Mouse (Mus musculus): ENCODE measurements around the gene Chic2.

The Chic2 gene

GRCm38 (mm10) chr5:75067125-75067756, 22.7 kb upstream of the Chic2 start:
- no peak for DNase-seq (ENCODE audit: extremely low read depth, low read depth, low spot score)

DNA sequence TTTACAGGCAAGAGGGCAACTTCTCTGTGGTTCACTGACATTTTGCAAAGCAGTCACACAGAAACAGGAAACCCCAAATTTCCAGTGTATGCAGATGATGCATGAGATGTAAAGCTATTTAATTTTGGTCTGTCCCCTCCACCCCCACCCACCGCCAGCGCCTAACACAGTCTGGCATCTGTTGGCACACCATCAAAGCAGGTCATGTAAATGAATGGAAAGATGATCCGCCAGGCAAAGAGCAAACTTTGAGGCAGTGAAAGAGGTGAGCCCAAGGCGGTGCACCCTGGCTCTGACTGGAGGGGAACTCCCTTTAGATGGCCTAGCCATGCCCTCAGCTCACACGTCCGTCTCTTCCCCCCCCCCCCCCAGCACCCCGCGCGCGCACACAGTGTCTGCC, 22.1 kb upstream of the Chic2 start:
- DNase-seq (ENCODE audit: extremely low read depth, low read depth, low spot score), result no peak

GRCm38 (mm10) chr5:75063177-75063576, 18.6 kb upstream of the Chic2 start:
- DNase-seq (ENCODE audit: extremely low read depth, low read depth, low spot score), result peak; percentile 28

- DNase-seq (ENCODE audit: extremely low read depth, low read depth, low spot score), result no peak
Observed at GRCm38 (mm10) chr5:75051109-75051508, 6.5 kb upstream of the Chic2 start.

- DNase-seq (ENCODE audit: extremely low read depth, low read depth, low spot score), result no peak
Observed at GRCm38 (mm10) chr5:75046681-75047321, 2.2 kb upstream of the Chic2 start.

DNA sequence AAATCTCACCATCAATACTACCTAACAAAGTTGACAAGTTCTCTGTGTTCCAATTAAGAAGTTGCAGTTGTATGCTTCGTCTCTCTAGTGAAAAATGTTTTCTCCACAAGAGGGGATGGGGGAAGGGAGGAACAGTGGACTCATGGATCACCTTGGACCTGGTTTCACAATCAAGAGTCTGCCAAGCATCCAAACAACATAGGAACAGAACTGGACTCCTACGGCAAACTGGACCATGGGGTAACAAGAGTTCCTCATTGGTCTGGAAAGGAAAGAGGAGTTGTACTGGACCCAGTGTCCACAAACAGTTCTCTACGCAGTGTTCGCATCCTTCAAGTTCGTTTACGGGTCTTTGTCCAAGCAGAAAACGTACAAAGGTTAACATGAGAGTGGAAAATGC, 797 bp upstream of the Chic2 start:
- DNase-seq (ENCODE audit: extremely low read depth, low read depth, low spot score), result no peak

GRCm38 (mm10) chr5:75043621-75044301, 813 bp downstream of the Chic2 start:
- DNase-seq (ENCODE audit: extremely low read depth, low read depth, low spot score), result no peak

- no peak for DNase-seq (ENCODE audit: extremely low read depth, low read depth, low spot score)
Observed at GRCm38 (mm10) chr5:75043011-75043445, 1.5 kb downstream of the Chic2 start.

DNA sequence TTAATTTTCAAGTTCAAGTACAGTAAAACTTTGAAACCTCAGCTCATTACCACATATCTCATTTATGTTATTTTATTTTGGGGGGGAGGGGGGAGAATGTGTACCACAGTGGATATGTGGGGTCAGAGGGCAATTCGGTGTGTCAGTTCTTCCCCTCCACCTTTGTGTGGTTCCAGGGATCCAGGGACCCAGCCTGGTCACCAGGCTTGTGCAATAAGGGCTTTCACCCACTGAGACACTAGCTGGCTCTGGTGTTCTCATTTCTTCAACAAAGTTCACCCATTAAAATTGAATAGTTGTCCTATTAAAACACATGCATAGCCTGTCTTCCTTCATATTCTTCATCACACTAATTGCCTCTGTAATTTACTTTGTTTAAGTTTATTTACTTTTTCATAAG, 5.3 kb downstream of the Chic2 start:
- DNase-seq (ENCODE audit: extremely low read depth, low read depth, low spot score), result no peak

- DNase-seq (ENCODE audit: extremely low read depth, low read depth, low spot score), result no peak
Observed at GRCm38 (mm10) chr5:75035475-75035874, 9.1 kb downstream of the Chic2 start.

- DNase-seq (ENCODE audit: extremely low read depth, low read depth, low spot score), result no peak
Observed at GRCm38 (mm10) chr5:75014768-75015167, 29.8 kb downstream of the Chic2 start.

DNA sequence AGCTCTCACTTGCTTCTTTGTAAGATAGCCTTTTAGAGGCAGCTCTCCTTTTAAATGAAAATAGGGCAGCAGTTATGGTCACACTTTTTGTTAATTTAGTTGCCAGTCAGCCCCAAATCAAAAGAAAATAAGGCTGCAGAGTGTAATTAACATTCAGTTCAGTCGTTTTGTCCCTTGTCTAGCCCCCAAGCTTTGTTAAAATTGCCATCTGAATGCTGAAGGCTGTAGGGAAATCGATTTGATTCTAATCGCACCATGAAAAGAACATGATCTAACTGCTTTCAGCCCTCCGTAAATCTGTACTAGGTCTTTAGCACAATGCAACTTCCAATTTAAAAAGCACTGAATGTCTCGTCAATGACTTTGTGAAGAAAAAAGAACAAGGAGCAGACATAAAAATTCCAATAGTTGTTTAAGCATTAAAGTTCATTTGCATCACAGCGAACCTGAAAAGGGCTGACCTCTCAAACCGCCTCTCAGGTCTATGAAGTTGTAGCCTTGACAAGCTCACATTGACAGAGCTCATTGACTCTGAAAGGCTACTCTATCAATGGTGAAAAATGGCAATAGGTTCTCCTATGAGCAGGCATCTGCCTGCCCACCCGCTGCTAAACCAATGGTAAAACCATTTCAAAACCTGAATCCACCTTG, 31.7 kb downstream of the Chic2 start:
- DNase-seq (ENCODE audit: extremely low read depth, low read depth, low spot score), result no peak

- DNase-seq (ENCODE audit: extremely low read depth, low read depth, low spot score), result no peak
Observed at GRCm38 (mm10) chr5:75011985-75012738, 32.4 kb downstream of the Chic2 start.

- no peak for DNase-seq (ENCODE audit: extremely low read depth, low read depth, low spot score)
Observed at GRCm38 (mm10) chr5:75004755-75005154, 39.8 kb downstream of the Chic2 start.

DNA sequence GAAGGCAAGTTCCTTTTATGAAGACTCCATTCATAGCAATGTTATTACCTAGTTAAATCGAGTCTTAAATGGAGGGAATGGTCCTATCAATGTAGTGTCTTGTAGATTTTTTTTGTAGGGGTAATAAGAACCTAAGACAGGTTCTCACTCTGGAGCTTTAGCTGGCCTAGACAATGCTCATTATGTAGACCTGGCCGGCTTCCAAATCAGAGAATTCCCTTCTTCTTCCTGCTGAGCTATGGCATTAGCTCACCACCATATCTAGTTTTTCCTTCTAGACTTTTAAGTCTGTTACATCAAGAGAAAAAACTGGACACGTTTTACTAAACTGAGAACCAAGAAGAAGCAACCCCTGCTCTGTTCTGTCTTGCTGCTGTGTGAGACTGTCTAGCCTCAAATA, 42.5 kb downstream of the Chic2 start:
- no peak for DNase-seq (ENCODE audit: extremely low read depth, low read depth, low spot score)

- DNase-seq (ENCODE audit: extremely low read depth, low read depth, low spot score), result no peak
Observed at GRCm38 (mm10) chr5:74998716-74999512, 45.7 kb downstream of the Chic2 start.

- DNase-seq (ENCODE audit: extremely low read depth, low read depth, low spot score), result no peak
Observed at GRCm38 (mm10) chr5:74994947-74995346, 49.6 kb downstream of the Chic2 start.

DNA sequence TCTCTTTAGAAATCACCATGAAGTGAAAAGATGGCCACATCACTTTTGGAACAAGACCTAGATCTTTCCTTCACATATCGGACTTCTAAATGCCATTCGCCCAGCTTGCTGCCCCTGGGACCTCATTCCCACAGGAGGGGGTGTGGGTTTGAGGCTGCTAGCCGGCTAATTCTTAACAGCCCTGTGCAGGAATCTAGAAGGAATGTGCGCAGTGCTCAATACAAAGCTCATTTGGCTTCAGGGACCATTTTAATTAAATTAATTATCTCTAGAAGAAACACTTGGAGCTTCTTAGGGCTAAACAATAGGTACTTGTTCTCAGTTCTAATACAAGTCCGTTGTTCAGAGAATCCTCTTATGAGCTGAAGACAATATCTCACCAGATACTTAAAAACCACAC, 60.5 kb downstream of the Chic2 start:
- DNase-seq (ENCODE audit: extremely low read depth, low read depth, low spot score), result no peak

GRCm38 (mm10) chr5:74980574-74980973, 64.0 kb downstream of the Chic2 start:
- DNase-seq (ENCODE audit: extremely low read depth, low read depth, low spot score), result no peak

- no peak for DNase-seq (ENCODE audit: extremely low read depth, low read depth, low spot score)
Observed at GRCm38 (mm10) chr5:74980154-74980553, 64.4 kb downstream of the Chic2 start.
